Mouse (Mus musculus) lung, embryonic 16.5 days (tissue): ENCODE results near the gene Pdxp. TPM values are rescaled to one million over a fixed set of nuclear protein-coding genes. Genes with fewer than 3 reads are reported as not detected.

Experiments used
- ATAC-seq: fragments of 200-750 bp; cut with Nextera tagmentation; 2 replicates; pipeline ENCODE4 v1.8.0; 2017; ENCODE audit warnings: low read depth, mild to moderate bottlenecking, moderate library complexity
- H3K27ac ChIP-seq: fragments of 300-500 bp; sonication (generic); 2 replicates; pipeline ENCODE4 v1.5.1; 2014; ENCODE audit warnings: mild to moderate bottlenecking, control low read depth, low read length
- H3K27me3 ChIP-seq: fragments of 300-500 bp; sonication (generic); 2 replicates; pipeline ENCODE4 v1.6.1; 2014; ENCODE audit warnings: low read depth, low read length, mixed read lengths; ENCODE audit not compliant: control insufficient read depth, insufficient read depth
- H3K36me3 ChIP-seq: fragments of 300-500 bp; sonication (generic); 2 replicates; pipeline ENCODE4 v1.6.1; 2014; ENCODE audit warnings: low read length; ENCODE audit not compliant: control insufficient read depth, insufficient read depth
- H3K4me1 ChIP-seq: fragments of 300-500 bp; sonication (generic); replicated peaks from 2 replicates; pipeline ENCODE4 v1.6.1; 2014; ENCODE audit warnings: low read length, mixed read lengths; ENCODE audit not compliant: control insufficient read depth, insufficient read depth
- H3K4me2 ChIP-seq: fragments of 300-500 bp; sonication (generic); 2 replicates; pipeline ENCODE4 v1.6.1; 2014; ENCODE audit warnings: low read depth, low read length, control low read depth
- H3K4me3 ChIP-seq: fragments of 300-500 bp; sonication (generic); 2 replicates; pipeline ENCODE4 v1.5.1; 2014; ENCODE audit warnings: mild to moderate bottlenecking, low read length, control low read depth
- H3K9ac ChIP-seq: fragments of 300-500 bp; sonication (generic); 2 replicates; pipeline ENCODE4 v1.6.1; 2014; ENCODE audit warnings: low read length, control low read depth
- H3K9me3 ChIP-seq: fragments of 300-500 bp; sonication (generic); 2 replicates; pipeline ENCODE4 v1.6.1; 2016; ENCODE audit warnings: low read length; ENCODE audit not compliant: control insufficient read depth
- WGBS: fragments of 180-500 bp; shearing (Covaris S2); extraction: QIAGEN DNeasy Blood & Tissue Kit; methylation state at CpG from one replicate; pipeline ENCODE4 v1.1.7; 2014; 5-methylcytosine and 5-hydroxymethylcytosine counted together
- polyA plus RNA-seq: library from polyadenylated mRNA; unstranded; fragments of >200 nt; fragmentation: Nextera tagmentation; extraction: Ambion mirVana; gene quantifications from 2 replicates; pipeline ENCODE4 v1.2.1, GENCODE M21; 2015

Gene Pdxp
- polyA plus RNA-seq, 1 experiment from 2014 or later: 8.0 TPM

DNA sequence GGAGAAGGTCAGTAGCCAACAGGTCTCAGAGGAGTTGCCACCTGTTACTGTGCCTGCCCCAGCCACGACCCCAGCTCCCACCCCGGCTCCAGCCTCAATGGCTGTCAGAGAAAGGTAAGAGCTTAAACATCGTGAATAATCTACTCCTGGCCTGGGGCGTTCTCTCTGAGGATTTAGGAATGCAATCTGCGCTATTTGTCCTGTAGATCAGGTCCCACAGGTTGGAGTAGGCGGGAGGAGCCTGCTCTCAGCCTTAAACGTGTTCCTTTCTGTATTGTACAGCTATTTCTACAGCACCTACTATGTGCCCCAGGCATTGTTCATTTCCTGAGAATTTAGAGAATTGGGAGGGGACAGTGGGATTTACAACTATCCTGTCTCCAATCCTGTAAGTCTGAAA, 5.3 kb upstream of the Pdxp start:
- H3K4me1 ChIP-seq: peaks cover under 1% of the 10 kb centered on the region; the same call in 1 of the 2 replicates
- H3K27me3 ChIP-seq: no peaks in the 10 kb centered on the region
- no peak for ATAC-seq
- no peak overlapping the region for H3K27ac ChIP-seq
- WGBS: 65% methylated on average over 7 of the region's 7 CpGs
- no peak overlapping the region for H3K9ac ChIP-seq
- H3K4me2 ChIP-seq: no peak overlapping the region
- H3K9me3 ChIP-seq: no peaks in the 10 kb centered on the region
- no peak overlapping the region for H3K4me3 ChIP-seq
- H3K36me3 ChIP-seq: peaks cover 39% of the 10 kb centered on the region

DNA sequence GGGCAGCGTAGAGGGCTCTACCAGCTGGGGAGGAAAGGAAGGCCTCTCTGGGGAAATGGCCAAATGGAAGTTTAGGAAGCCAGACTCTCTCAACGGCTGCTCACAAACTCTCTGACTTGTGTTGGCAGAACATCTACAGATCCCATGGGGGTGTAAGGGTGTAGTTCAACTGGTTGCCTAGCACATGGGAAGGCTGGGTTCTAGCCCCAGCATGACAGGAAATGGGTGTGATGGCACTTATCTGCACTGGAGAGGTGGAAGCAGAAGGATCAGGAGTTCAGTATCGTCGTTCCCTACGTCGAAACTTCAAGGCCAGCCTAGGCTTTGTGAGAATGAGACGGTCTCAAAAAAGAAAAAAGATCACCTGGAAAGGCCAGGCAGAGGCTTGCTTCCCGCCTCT, 4.7 kb upstream of the Pdxp start:
- WGBS: 74% methylated on average over 8 of the region's 8 CpGs
- H3K9ac ChIP-seq: no peak overlapping the region
- no peak overlapping the region for H3K27ac ChIP-seq
- H3K4me2 ChIP-seq: no peak overlapping the region
- no peaks in the 10 kb centered on the region for H3K4me1 ChIP-seq
- H3K9me3 ChIP-seq: no peaks in the 10 kb centered on the region
- H3K36me3 ChIP-seq: peaks cover 35% of the 10 kb centered on the region
- H3K27me3 ChIP-seq: no peaks in the 10 kb centered on the region
- no peak for ATAC-seq
- no peak overlapping the region for H3K4me3 ChIP-seq

DNA sequence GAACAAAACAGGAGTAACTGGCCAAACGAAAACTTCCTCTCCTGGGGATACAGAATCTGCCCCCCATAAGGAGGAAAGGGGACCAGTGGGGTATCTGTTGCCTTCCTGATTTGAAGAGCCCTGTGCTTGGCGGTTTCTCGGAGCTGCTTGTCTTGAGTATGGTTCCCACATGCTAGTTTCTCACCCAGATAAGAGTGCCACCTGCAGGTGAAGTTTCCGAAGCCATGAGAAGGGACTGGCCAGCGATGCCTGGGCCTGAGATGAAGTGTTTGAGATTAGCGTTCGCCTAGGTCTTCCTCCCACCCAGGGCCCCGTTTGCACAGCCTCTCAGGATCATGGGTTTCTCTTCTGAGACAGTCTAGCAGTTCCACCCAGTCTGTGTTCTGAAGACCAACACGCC, 1.7 kb upstream of the Pdxp start:
- no peak overlapping the region for H3K27ac ChIP-seq
- H3K9ac ChIP-seq: no peak overlapping the region
- no peak overlapping the region for H3K4me2 ChIP-seq
- no peak for ATAC-seq
- WGBS: 25% methylated on average over 9 of the region's 9 CpGs
- H3K27me3 ChIP-seq: no peaks in the 10 kb centered on the region
- no peaks in the 10 kb centered on the region for H3K9me3 ChIP-seq
- peaks cover 18% of the 10 kb centered on the region for H3K36me3 ChIP-seq
- H3K4me1 ChIP-seq: peaks cover 22% of the 10 kb centered on the region
- H3K4me3 ChIP-seq: no peak overlapping the region

DNA sequence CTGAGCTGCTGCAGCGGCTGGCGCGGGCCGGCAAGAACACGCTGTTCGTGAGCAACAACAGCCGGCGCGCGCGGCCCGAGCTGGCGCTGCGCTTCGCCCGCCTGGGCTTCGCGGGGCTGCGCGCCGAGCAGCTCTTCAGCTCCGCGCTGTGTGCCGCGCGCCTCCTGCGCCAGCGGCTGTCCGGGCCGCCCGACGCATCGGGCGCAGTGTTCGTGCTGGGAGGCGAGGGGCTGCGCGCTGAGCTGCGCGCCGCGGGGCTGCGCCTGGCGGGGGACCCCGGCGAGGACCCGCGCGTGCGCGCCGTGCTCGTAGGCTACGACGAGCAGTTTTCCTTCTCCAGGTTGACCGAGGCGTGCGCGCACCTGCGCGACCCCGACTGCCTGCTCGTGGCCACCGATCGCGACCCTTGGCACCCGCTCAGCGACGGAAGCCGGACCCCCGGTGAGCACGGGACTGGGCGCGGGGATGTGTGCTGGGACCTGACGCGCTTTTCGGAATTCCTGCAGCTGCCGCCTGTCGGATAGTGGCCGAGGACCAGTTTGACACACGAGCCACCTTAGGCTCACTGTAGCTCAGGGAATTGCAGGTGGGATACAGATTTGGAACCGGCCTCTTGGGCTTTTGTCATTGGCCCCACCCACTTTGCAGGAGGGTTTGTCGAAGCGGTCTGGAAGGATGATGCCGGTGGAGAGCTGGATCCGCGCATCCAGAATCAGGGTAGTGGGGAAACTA, 538 bp downstream of the Pdxp start:
- ATAC-seq: peak; percentile 76
- Histone ChIP-seq H3K36me3 (peaks cover 14% of the 10 kb centered on the region), H3K4me1 (peaks cover 22% of the 10 kb centered on the region), H3K27me3 (no peaks in the 10 kb centered on the region), H3K4me3 (peak overlapping the region; percentile 70), H3K9ac (peak overlapping the region; percentile 77), H3K4me2 (peak overlapping the region; percentile 100), H3K27ac (peak overlapping the region; percentile 70), H3K9me3 (no peaks in the 10 kb centered on the region)
- under 1% methylated on average over 87 of the region's 87 CpGs for WGBS

DNA sequence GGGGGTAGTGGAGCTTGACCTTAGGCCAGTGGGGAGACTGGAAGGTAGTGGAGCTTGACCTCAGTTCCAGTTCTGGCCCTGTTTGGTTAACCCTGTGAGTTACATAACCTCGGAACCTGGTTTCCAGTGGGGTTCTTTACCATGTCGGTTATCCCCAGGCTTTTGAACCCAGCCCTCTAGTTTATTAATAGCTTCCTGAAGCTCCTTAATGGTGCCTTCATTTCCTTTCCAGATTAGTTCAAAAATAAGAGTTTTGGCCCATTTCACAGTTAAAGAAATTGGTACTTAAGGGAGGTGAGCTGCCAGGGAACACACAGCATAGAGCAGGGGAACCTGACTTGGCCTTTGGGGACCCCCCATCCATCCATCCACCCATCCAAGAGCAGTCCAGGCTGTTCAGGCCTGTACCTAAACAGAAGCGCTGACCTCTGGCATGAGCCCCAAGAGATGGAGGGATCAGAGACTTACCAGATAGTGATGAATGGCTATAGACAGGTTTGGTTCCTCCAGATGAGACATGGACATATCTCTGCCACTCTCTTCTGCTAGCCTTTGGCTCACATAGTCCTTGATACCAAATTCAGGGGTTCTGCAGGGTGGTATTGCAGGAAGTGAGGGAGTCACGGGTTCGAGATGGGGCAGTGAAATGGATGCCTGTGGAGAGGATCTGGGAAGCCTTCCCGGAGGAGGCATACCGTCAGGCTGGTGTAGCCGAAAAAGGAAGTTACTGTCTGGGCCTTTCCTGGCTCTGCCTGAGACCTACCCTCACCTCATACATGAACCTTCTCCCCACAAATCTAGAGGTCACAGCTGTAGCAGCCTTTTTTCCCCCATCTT, 1.3 kb downstream of the Pdxp start:
- whole genome bisulfite sequencing: 45% methylated on average over 8 of the region's 8 CpGs
- H3K4me3 ChIP-seq: peak overlapping the region; percentile 70

DNA sequence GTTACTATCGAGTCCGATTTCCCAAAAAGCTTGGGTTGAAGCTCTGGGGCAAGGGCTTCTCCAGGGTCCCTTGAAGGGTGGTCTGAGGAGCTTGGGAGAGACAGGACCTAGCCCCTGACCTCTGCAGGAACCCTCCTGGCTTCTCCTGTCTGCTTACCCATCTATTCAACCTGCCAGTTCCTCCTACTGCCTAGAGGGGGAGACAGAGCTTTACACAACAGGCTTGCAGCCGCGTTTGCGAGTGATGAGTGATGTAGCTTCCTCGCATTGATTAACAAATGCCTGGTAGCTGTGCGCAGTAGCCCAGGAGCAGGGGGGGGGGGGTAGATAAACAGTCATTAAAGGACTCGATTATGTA, 1.9 kb downstream of the Pdxp start:
- Histone ChIP-seq H3K36me3 (peaks cover 12% of the 10 kb centered on the region), H3K27me3 (no peaks in the 10 kb centered on the region), H3K9ac (peak overlapping the region; percentile 42; the same call in 1 of the 2 replicates), H3K4me3 (no peak overlapping the region), H3K27ac (no peak overlapping the region), H3K4me2 (peak overlapping the region; percentile 100; the same call in 1 of the 2 replicates), H3K4me1 (peaks cover 22% of the 10 kb centered on the region), H3K9me3 (no peaks in the 10 kb centered on the region)
- peak; percentile 9; the same call in 1 of the 2 replicates for ATAC-seq
- 7% methylated on average over 8 of the region's 8 CpGs for WGBS

More for the DNA sequence above, 1.3 kb downstream of the Pdxp start:
- H3K4me2 ChIP-seq: peak overlapping the region; percentile 100
- H3K9me3 ChIP-seq: no peaks in the 10 kb centered on the region
- H3K4me1 ChIP-seq: peaks cover 22% of the 10 kb centered on the region
- H3K36me3 ChIP-seq: peaks cover 13% of the 10 kb centered on the region
- H3K27ac ChIP-seq: no peak overlapping the region
- H3K9ac ChIP-seq: peak overlapping the region; percentile 77
- no peaks in the 10 kb centered on the region for H3K27me3 ChIP-seq
- ATAC-seq: no peak

DNA sequence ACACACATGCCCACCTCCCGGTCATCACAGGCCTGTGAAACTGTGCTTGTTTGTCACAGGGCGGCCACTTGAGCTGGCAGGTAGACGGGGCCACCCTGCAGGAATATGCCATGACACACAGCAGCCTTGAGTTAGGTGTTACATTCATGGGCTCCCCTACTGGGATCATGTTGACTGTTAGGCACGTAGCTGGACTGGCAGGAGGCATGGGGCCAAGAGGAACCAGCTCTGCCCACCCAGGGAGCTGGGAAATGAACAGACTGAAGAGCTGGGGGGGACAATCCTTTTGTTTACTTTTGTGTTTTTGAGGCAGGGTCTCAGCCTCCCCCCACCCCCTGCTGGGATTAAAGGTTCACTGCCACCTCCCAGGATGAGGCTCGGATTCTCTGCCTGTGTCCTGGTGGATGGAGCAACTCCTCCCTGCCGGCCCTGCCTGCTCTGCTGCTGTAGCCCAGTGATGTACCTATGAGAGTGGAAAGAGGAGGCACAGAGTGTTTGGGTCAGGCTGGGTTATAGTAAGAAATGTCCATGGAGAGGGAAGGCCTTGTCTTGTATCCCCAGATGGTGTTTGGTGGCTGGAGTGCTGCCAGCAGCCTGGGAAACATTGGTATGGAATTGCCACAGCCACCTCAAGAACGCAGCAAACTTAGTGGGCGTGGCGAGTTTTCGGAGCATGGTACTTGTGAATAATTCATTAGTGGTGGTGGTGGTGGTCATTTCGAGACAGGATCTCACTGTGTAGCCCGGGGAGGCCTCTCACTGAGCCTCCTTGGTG, 2.5 kb downstream of the Pdxp start:
- no peak overlapping the region for H3K27ac ChIP-seq
- no peak for ATAC-seq
- no peak overlapping the region for H3K4me3 ChIP-seq

DNA sequence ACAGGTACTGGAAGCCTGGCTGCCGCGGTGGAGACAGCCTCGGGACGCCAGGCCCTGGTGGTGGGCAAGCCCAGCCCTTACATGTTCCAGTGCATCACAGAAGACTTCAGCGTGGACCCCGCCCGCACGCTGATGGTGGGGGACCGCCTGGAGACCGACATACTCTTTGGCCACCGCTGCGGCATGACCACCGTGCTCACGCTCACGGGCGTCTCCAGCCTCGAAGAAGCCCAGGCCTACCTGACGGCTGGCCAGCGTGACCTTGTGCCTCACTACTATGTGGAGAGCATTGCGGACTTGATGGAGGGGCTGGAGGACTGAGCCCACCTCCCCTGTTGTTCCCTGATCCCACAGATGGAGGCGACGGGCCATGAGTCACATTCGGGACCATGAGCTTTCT, 4.4 kb downstream of the Pdxp start:
- WGBS: 93% methylated on average over 23 of the region's 23 CpGs
- no peaks in the 10 kb centered on the region for H3K27me3 ChIP-seq
- no peak for ATAC-seq

More for the DNA sequence above, 2.5 kb downstream of the Pdxp start:
- H3K9ac ChIP-seq: peak overlapping the region; percentile 42; the same call in 1 of the 2 replicates
- H3K9me3 ChIP-seq: no peaks in the 10 kb centered on the region
- peak overlapping the region; percentile 29; the same call in 1 of the 2 replicates for H3K4me2 ChIP-seq
- peaks cover 22% of the 10 kb centered on the region for H3K4me1 ChIP-seq
- no peaks in the 10 kb centered on the region for H3K27me3 ChIP-seq
- peaks cover 12% of the 10 kb centered on the region for H3K36me3 ChIP-seq
- WGBS: 56% methylated on average over 12 of the region's 12 CpGs

DNA sequence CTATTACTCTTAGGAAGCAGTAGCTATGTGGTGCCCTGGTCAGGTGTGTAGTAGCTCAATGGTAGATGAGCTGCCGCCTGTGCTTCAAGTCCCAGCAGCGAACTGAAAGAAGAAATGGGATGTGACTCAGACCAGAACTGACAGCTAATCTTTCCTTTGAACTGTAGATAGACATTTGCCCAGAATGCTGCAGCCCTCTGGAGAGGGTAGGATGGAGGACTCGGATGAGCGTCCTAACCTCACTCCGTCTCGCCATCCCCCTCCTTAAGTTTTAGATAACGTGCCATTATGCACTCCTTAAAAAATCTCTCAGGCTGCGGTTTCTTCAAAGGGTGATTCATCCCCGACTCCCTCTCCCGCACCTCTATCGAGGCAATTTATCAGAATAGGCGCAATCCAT, 6.2 kb downstream of the Pdxp start:
- ATAC-seq: no peak
- no peaks in the 10 kb centered on the region for H3K9me3 ChIP-seq
- H3K27me3 ChIP-seq: no peaks in the 10 kb centered on the region
- H3K27ac ChIP-seq: no peak overlapping the region
- no peak overlapping the region for H3K4me3 ChIP-seq
- WGBS: 56% methylated on average over 12 of the region's 12 CpGs
- no peak overlapping the region for H3K4me2 ChIP-seq
- no peak overlapping the region; the same call in 1 of the 2 replicates for H3K9ac ChIP-seq
- H3K4me1 ChIP-seq: peaks cover 16% of the 10 kb centered on the region
- H3K36me3 ChIP-seq: peaks cover 12% of the 10 kb centered on the region

More for the DNA sequence above, 4.4 kb downstream of the Pdxp start:
- Histone ChIP-seq H3K27ac (no peak overlapping the region), H3K4me1 (peaks cover 22% of the 10 kb centered on the region), H3K4me2 (no peak overlapping the region), H3K9me3 (no peaks in the 10 kb centered on the region), H3K9ac (no peak overlapping the region), H3K36me3 (peaks cover 12% of the 10 kb centered on the region), H3K4me3 (no peak overlapping the region)
